Mouse (Mus musculus): Measurements from ENCODE around the gene Ccnd3. TPM values are rescaled to one million over a fixed set of nuclear protein-coding genes. Genes with fewer than 3 reads are reported as not detected.

Ccnd3 gene
- total RNA-seq, 2 experiments from 2014 or later, result 43.4 to 43.6 TPM

GRCm38 (mm10) chr17:47543051-47543650 lies 38.3 kb downstream of the Ccnd3 start:
- DNase-seq (ENCODE audit: low spot score in 2 of 2), result no peak

DNA sequence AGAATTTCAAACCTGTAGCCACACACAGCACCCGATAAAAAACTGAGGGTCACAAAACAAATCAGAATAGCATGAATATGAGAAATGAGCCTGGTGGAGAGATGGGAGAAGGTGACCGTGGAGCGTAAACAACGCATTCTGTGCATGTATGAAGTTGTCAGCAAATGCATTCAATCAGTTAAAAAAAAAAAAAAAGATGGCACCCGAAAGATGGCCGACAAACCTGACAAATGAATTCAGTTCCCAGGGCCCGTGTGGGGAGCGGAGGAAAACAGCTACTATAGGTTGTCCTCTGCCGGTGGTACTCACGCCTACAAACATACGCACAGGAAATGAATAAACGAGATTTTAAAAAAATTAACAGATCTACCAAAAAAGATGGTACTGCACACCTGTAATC lies 40.3 kb downstream of the Ccnd3 start:
- no peak for DNase-seq (ENCODE audit: low spot score in 2 of 2)

DNA sequence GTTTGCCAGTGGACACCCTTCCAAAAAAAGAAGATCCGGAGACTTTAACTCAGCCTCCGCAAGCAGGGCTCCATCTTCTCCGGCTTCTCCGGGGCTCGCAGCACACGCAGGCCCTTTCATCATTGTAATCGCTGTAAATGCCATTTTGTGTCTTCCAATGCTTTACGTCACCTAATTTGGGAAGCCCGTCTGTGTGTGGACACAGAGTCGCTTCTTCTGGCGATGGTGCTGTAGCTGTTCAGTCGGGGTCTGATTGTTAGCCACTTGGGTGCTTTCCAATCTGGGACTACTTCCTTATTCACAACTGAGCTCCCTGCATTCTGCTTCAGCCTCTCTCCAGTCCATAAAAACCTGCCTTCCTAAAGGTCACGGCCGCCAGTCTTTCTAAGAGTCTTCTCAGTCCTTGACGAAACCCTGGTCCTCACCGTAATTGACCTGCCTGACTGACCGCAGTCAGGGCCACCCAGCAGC lies 41.0 kb downstream of the Ccnd3 start:
- peak; percentile 12 to 46 for DNase-seq (ENCODE audit: low spot score in 2 of 2)

DNA sequence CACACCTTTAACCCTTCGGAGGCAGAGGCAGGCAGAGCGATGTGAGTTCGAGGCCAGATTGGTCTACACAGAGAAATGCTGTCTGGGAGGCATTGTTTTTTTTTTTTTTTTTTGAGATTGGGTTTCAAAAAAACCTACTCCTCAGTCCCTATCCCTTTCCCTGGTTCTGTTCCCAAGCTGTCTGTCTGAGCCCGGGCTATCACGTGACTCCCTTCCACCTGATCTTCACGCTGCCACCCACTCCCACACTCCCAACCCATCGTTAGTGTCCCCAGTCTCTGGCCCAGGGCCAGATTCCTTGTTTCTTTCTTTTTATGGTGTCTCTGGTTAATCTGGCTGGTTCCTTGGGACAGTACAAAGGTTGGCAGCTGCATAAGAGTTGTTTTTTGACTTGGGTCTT lies 46.2 kb downstream of the Ccnd3 start:
- DNase-seq (ENCODE audit: low spot score in 2 of 2), result no peak

DNA sequence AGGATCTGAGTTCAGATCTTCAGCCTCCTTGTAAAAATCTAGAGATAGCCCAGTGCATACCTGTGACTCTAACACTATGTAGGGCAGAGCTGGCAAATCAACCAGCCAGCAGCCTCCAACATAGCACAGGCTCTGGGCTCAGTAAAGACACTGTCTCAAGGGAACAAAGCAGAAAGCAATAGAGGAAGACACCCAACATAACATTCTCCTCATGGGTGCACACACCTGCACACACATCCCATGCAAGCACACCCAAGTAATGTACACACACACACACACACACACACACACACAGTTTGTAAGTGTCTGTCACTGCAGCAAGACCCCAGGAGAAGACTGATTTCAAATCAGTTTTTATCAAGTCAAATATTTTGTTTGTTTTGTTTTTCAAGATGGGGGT lies 48.1 kb downstream of the Ccnd3 start:
- no peak for DNase-seq (ENCODE audit: low spot score in 2 of 2)

DNA sequence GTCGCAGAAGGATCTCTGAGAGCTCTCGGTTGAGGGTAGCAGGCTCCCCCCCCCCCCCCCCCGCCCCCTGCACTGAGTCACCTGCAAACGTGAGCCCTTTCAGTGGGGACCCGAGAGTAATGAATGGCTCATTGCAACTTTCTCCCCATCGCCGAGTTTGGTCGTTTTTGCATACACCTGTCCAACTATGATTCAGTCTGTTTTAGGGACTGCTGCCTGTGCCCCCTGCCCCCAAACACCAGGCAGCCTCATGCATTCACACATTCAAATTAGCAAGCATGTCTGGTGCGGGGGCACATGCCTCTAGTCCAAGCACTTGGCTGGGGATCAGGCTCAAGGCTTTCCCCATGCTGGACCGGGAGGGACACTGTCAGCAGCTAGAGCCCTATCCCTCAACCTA lies 49.8 kb downstream of the Ccnd3 start:
- DNase-seq (ENCODE audit: low spot score in 2 of 2), result no peak

DNA sequence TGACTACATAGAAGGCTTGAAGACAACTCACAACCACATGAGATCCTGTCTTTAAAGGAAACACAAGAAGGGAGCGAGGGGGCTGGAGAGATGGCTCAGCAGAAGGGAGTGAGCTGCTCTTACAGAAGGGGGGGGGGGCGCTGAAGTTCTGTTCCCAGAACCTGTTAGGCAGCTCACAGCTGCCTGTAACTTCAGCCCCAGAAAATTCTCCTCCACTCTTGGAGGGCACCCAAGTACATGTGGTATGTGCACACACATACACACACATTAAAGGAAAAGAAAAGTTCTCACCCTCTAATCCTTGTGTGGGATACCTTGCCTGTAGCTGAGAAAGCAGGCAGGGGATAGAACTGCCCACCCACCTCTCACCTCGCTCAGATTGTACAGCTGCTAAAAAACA lies 52.3 kb downstream of the Ccnd3 start:
- no peak for DNase-seq (ENCODE audit: low spot score in 2 of 2)

DNA sequence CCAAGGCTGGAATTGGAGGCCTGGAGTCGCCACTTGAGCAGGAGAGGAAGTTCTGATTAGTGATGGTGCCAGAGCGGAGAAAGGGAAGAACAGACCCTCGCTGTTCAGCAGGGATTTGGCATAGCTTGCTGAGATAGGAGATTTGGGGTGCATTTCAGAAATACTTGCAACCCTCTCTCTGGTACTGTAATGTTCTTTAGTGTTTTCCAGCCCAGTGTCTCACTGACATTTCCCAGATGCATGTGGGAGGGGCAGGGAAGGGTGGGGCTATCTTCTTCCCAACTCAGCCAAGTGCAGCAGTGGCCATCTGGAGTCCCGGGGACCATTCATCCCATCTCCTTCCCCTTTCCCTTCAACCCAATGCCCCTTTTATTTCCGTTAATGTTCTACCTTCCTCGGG lies 54.9 kb downstream of the Ccnd3 start:
- DNase-seq (ENCODE audit: low spot score in 2 of 2), result no peak

DNA sequence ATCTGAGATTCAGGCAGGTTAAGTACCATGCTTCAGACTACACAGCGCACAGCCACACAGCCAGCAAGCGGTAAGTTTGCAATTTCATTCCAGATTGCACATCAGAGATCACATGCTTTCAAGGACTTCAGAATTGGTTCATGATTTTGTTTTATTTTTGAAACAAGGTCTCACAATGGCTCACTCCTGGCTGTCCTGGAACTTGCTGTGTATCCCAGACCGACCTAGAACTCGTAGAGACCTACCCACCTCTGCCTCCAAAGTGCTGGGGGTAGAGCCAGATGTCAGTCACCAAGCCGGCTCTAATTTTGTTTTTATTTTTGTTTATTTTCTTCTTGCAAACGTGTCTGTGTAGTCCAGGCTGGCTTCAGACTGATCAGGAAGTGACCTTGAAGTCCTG lies 58.0 kb downstream of the Ccnd3 start:
- no peak for DNase-seq (ENCODE audit: low spot score in 2 of 2)

DNA sequence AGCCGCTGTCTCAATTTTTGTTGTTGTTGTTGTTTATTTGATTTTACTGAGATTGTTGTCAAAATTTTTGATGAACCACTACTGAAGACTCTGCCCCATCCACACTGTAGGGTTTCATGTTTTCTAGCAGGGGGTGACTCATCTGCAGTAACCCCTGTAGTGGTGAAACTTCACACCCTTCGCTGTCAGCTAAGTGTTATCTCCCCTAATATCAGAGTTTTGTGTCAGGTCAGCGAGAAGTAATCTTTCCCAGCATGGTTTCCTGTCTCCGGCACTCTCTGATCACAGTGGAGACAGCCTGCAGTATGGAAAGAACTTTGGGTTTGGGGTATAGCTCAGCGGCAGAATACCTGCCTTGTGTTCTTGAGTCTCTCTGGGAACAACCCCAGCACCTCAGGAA lies 59.8 kb downstream of the Ccnd3 start:
- no peak for DNase-seq (ENCODE audit: low spot score in 2 of 2)

GRCm38 (mm10) chr17:47566133-47566532 lies 61.3 kb downstream of the Ccnd3 start:
- DNase-seq (ENCODE audit: low spot score in 2 of 2), result no peak

GRCm38 (mm10) chr17:47567271-47567670 lies 62.4 kb downstream of the Ccnd3 start:
- no peak for DNase-seq (ENCODE audit: low spot score in 2 of 2)

GRCm38 (mm10) chr17:47568389-47568788 lies 63.5 kb downstream of the Ccnd3 start:
- no peak for DNase-seq (ENCODE audit: low spot score in 2 of 2)

DNA sequence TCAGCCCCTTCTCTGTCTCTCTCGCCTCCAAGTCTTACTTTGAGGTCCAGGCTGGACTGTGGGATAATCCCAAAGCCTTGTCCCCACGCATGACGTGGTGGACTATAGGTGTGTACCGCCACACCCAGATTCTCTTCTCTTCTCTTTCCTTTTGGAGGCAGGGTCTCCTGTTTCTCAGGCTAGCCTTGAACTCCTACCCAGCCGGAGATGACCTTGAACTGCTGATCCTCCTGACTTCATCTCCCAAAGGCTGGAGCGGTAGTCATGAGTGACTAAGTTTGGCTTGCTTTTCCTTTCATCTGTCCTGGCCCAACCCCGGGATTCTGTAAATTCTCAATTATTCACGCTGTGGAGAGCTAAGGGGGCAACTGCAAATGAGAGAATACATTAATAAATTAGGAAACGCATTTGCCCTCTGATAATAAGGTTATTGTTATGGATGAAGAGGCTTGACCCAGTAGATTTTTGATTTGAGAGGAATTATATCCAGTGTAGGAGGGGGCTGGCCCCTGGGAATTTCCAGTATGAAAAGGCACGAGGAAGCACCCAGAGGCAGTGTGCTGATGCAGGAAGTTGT lies 64.2 kb downstream of the Ccnd3 start:
- no peak for DNase-seq (ENCODE audit: low spot score in 2 of 2)

GRCm38 (mm10) chr17:47571621-47572020 lies 66.8 kb downstream of the Ccnd3 start:
- DNase-seq (ENCODE audit: low spot score in 2 of 2), result no peak

DNA sequence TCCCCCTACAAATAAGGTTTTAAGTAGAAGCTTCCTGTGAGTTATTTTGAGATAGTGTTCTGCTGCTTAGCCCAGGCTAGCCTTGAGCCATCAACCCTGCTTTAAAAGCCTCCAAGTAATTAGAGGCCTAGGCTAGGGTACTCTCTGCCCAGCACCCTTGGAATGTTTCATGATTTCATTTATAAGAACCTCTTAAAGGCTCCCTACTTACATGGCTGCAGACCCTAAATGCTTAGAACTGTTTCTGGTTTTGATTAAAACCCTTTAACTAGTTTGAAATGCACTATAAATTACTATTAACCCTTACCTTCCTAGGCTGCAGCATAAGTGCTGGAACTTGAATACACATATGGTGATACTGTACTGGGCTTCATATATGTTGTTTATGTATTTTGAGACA lies 67.6 kb downstream of the Ccnd3 start:
- no peak for DNase-seq (ENCODE audit: low spot score in 2 of 2)

DNA sequence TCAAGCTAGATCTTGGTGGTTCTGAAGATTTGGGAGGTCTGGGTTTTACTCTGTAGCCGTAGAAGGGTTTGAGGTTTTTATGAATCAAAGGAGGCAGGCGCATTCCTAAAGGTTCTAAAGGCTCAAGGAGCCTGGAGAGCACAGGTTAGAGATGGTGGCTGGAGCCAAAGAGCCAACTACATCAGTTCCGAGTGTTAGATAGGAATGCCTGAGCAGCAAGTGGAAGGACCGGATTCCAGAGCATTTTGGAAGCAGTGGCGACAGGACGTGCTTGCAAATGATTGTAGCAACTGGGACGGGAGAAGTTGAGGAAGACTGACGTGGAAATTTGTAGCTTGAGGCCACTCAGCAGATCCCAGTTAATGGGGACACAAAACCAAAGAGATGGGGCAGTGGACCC lies 69.2 kb downstream of the Ccnd3 start:
- DNase-seq (ENCODE audit: low spot score in 2 of 2), result no peak

GRCm38 (mm10) chr17:47574830-47575229 lies 70.0 kb downstream of the Ccnd3 start:
- DNase-seq (ENCODE audit: low spot score in 2 of 2), result no peak

DNA sequence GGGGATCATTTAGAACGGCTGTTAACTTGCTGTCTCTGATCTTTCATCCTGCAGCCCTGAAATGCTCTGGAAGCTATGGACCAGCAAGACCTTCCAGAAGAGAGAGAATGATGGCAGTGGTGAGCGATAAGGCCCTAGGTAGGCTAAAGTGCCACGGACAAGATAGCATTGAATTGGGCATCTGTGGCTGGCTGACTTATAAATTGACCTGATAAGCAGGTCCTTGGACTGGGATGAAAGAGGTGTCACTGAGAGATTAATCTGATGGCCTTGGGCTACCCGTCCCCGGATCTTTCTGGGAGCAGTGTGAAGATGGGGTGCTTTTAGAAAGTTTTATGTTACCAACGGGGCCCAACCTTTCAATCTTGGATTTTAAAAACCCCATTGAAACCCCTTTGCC lies 73.8 kb downstream of the Ccnd3 start:
- no peak for DNase-seq (ENCODE audit: low spot score in 2 of 2)

- DNase-seq (ENCODE audit: low spot score in 2 of 2), result no peak
These were observed 76.1 kb downstream of the Ccnd3 start for GRCm38 (mm10) chr17:47580962-47581361.

DNA sequence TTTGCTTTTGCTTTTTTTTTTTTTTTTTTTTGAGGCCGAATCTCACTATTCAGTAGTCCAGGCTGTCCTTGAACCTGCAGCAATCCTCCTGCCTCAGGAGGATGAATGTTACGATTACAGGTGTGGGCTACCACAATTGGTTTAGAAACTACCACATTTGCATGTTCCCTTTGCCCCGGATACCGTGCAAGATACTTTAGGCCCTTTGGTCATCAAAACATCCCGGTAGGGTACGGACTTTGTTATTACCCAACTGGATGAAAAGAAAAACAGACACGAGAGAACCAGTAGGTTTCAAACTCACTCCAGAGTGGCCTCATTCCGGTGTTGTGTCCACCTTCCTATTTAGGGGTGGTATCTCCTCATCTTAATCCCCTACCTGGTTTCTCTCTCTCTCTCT lies 83.7 kb downstream of the Ccnd3 start:
- DNase-seq (ENCODE audit: low spot score in 2 of 2), result no peak

DNA sequence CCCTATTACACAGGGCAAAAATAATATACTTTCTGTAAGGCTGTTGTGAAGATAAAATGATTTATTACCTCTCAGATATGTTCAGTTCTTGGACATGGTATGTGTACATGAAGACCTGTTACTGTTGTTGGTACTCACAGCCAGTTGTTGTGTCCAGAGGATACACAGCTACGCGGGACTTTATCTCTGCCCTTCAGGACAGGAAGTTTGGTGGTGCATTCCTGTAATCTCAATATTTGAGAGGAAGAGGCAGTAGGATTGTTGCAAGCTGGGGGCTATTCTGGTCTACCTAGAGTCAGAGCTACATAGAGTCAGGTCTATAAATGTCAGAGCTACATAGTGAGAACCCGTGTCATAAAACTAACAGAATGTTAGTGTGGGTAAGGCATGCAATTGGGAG lies 86.2 kb downstream of the Ccnd3 start:
- no peak for DNase-seq (ENCODE audit: low spot score in 2 of 2)

DNA sequence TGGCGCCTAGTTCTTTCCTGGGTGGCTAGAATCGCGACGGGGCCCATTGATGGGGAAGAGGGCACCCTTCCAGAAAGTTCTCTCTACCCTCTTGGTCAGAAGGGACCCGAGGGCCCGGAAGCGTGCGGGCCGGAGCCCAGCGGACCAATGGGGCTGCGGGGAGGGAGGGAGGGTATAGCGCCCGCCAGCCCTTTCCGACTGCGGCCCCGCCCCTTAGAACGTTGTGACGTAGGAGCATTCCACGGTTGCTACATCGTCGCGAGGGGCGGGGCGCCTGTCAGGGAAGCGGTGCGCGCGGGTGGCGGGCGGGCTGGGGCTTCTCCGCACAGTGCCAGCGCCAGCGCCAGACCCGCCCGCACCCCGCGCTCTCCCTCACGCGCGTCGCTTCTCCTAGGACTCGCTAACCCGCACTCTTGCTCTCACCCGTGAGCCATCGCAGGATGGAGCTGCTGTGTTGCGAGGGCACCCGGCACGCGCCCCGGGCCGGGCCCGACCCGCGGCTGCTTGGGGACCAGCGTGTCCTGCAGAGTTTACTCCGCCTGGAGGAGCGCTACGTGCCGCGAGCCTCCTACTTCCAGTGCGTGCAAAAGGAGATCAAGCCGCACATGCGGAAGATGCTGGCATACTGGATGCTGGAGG lies 88.5 kb downstream of the Ccnd3 start:
- DNase-seq (ENCODE audit: low spot score in 2 of 2), result peak; percentile 87 to 92
